Mouse (Mus musculus) cerebellum, adult 9-10 months (tissue): ENCODE data around the gene Robo1.

Source experiments
- DNase-seq: peaks from one replicate; pipeline ENCODE4 v3.0.0; 2022

Robo1 gene

GRCm38 (mm10) chr16:72839031-72839430 is 530.9 kb downstream of the Robo1 start:
- DNase-seq: no peak

- DNase-seq: peak; percentile 55
These were observed 533.0 kb downstream of the Robo1 start for GRCm38 (mm10) chr16:72841066-72841465.

- DNase-seq: peak; percentile 39
These were observed 546.0 kb downstream of the Robo1 start for GRCm38 (mm10) chr16:72854101-72854500.

GRCm38 (mm10) chr16:72854809-72855503 is 546.9 kb downstream of the Robo1 start:
- DNase-seq: no peak

GRCm38 (mm10) chr16:72861707-72862277 is 553.7 kb downstream of the Robo1 start:
- DNase-seq: peak; percentile 46

GRCm38 (mm10) chr16:72866011-72866410 is 557.9 kb downstream of the Robo1 start:
- no peak for DNase-seq

GRCm38 (mm10) chr16:72874934-72875732 is 567.0 kb downstream of the Robo1 start:
- DNase-seq: no peak

GRCm38 (mm10) chr16:72888108-72888507 is 580.0 kb downstream of the Robo1 start:
- peak; percentile 81 for DNase-seq

GRCm38 (mm10) chr16:72889401-72889800 is 581.3 kb downstream of the Robo1 start:
- DNase-seq: no peak

GRCm38 (mm10) chr16:72897125-72897524 is 589.0 kb downstream of the Robo1 start:
- DNase-seq: no peak

GRCm38 (mm10) chr16:72908895-72909294 is 600.8 kb downstream of the Robo1 start:
- peak; percentile 46 for DNase-seq

GRCm38 (mm10) chr16:72913134-72913533 is 605.0 kb downstream of the Robo1 start:
- peak; percentile 91 for DNase-seq

- DNase-seq: no peak
These were observed 606.0 kb downstream of the Robo1 start for GRCm38 (mm10) chr16:72914068-72914630.

GRCm38 (mm10) chr16:72920013-72920412 is 611.9 kb downstream of the Robo1 start:
- DNase-seq: no peak

GRCm38 (mm10) chr16:72924423-72925224 is 616.5 kb downstream of the Robo1 start:
- DNase-seq: peak; percentile 43

GRCm38 (mm10) chr16:72928525-72929122 is 620.5 kb downstream of the Robo1 start:
- DNase-seq: no peak

- DNase-seq: no peak
These were observed 622.8 kb downstream of the Robo1 start for GRCm38 (mm10) chr16:72930871-72931270.

GRCm38 (mm10) chr16:72934908-72935307 is 626.8 kb downstream of the Robo1 start:
- no peak for DNase-seq

- DNase-seq: no peak
These were observed 629.1 kb downstream of the Robo1 start for GRCm38 (mm10) chr16:72937183-72937582.

GRCm38 (mm10) chr16:72939862-72940261 is 631.8 kb downstream of the Robo1 start:
- DNase-seq: no peak

GRCm38 (mm10) chr16:72940786-72941185 is 632.7 kb downstream of the Robo1 start:
- DNase-seq: no peak

- DNase-seq: no peak
These were observed 636.3 kb downstream of the Robo1 start for GRCm38 (mm10) chr16:72944403-72944802.
